Mouse (Mus musculus): ENCODE results near the gene Nrde2. TPM values are rescaled to one million over a fixed set of nuclear protein-coding genes. Genes with fewer than 3 reads are reported as not detected.

The Nrde2 gene
- polyA plus RNA-seq, 1 experiment: 5.4 TPM

DNA sequence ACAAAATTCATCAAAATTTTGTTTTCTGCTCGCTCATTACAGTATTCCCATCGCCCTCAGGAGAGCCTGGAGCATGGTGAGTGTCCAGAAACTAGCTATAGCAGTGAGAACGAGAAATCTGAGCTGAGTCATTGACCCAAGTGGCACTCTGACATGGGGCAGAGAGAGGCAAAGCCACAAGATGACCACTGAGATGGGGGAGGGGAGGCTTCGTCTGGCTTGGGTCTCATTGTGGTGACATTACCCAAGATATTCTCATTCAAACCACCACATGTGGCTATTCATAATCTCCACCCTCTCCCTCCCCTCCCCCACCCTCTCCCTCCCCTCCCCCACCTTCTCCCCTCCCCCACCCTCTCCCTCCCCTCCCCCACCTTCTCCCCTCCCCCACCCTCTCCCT lies 52.0 kb downstream of the Nrde2 start:
- Histone ChIP-seq H3K27me3 (ENCODE audit: control insufficient read depth, insufficient read depth, low read length) (no peaks in the 10 kb centered on the region), H3K4me1 (ENCODE audit: control insufficient read depth, insufficient read depth, insufficient read length, low read length) (peaks cover 9% of the 10 kb centered on the region; the same call in 1 of the 2 replicates), H3K27ac (ENCODE audit: insufficient read depth, low read depth, low read length) (no peak overlapping the region), H3K36me3 (ENCODE audit: control insufficient read depth, insufficient read depth, low read length) (no peaks in the 10 kb centered on the region), H3K4me3 (ENCODE audit: low read depth, low read length) (no peak overlapping the region)
- WGBS: 49% methylated on average over 4 of the region's 4 CpGs
- no peak for TF ChIP-seq CTCF (IDR thresholded peaks at IDR 0.05; ENCODE audit: extremely low read depth, insufficient read length, insufficient replicate concordance, low read depth, low read length)
- no peak for TF ChIP-seq POLR2A (IDR thresholded peaks at IDR 0.05; ENCODE audit: low read depth, low read length)

DNA sequence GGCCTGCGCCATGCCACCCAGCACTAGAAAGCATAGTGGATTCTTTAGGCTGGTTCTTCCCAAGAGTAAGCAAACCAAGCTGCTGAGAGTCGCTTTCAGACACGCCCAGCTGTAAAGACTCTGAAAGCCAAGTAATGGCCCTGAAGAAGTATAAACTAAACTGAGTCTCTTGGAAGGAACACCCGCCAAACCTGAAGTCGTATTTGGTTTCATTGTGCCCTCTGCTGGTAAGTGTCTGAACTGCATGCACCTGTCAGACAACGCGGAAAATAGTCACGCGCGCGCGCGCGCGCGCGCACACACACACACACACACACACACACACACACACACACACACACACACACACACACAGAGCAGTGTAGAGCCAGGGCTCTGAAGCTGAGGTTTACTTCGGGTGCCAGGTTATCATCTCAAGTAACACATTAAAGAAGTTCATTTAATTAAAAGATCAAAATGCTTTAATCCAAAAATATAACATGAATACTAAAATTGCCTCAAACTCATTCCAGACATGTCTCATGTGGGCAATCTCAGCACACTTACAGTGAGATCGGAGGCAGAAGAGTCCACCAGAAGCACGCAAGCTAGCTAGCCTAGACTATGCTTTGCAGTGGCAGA lies 53.1 kb downstream of the Nrde2 start:
- TF ChIP-seq POLR2A (IDR thresholded peaks at IDR 0.05; ENCODE audit: low read depth, low read length) (no peak), CTCF (IDR thresholded peaks at IDR 0.05; ENCODE audit: extremely low read depth, insufficient read length, insufficient replicate concordance, low read depth, low read length) (0 out of 2 replicates have a peak, but pooled peaks have one; percentile 48)
- no peaks in the 10 kb centered on the region for H3K36me3 ChIP-seq (ENCODE audit: control insufficient read depth, insufficient read depth, low read length)
- no peak overlapping the region for H3K4me3 ChIP-seq (ENCODE audit: low read depth, low read length)
- H3K27ac ChIP-seq (ENCODE audit: insufficient read depth, low read depth, low read length): no peak overlapping the region
- WGBS: 8% methylated on average over 20 of the region's 20 CpGs
- no peaks in the 10 kb centered on the region for H3K27me3 ChIP-seq (ENCODE audit: control insufficient read depth, insufficient read depth, low read length)
- peaks cover 8% of the 10 kb centered on the region; the same call in 1 of the 2 replicates for H3K4me1 ChIP-seq (ENCODE audit: control insufficient read depth, insufficient read depth, insufficient read length, low read length)

DNA sequence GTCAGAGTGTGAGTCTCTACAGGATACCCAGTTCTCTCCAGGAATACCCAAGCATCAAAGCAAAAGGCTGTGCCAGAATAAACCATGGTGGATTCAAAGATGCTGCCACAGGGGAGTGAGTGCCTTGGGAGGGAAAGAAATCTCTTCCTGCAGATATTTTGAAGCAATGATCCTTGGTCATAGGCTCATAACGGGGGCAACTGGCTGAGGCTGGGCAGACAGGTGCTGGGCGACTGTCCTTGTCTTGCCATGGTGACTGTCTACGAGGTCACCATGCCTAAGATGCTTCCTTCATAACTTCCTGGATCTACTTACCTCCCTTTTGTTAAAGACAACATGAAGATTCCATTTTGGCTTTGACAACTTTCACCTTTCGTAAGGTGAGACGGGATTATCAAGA lies 54.9 kb downstream of the Nrde2 start:
- Histone ChIP-seq H3K27ac (ENCODE audit: insufficient read depth, low read depth, low read length) (no peak overlapping the region), H3K4me3 (ENCODE audit: low read depth, low read length) (no peak overlapping the region), H3K36me3 (ENCODE audit: control insufficient read depth, insufficient read depth, low read length) (no peaks in the 10 kb centered on the region), H3K27me3 (ENCODE audit: control insufficient read depth, insufficient read depth, low read length) (no peaks in the 10 kb centered on the region), H3K4me1 (ENCODE audit: control insufficient read depth, insufficient read depth, insufficient read length, low read length) (peaks cover 4% of the 10 kb centered on the region; the same call in 1 of the 2 replicates)
- TF ChIP-seq POLR2A (IDR thresholded peaks at IDR 0.05; ENCODE audit: low read depth, low read length): no peak
- no peak for TF ChIP-seq CTCF (IDR thresholded peaks at IDR 0.05; ENCODE audit: extremely low read depth, insufficient read length, insufficient replicate concordance, low read depth, low read length)
- WGBS: 86% methylated on average over 5 of the region's 5 CpGs

DNA sequence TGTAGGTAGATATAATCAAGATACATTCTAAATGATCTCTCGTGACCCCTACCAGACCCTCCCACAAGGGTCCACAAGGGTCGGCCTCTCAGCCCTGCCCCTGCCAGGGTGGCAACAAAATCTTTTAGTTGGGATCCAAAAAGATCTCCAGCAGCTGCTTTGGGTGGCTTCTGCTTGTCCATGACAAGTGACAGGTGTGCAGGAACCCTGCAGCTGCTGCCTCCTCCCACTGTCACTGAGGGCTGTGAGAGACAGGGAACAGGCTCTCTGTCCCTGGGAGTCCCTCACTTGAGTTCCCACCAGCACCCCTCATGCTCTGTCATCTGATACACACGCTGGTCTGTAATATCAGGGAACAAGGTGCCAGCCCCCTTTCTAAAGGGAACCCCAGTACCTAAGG lies 57.8 kb downstream of the Nrde2 start:
- Histone ChIP-seq H3K27ac (ENCODE audit: insufficient read depth, low read depth, low read length) (no peak overlapping the region), H3K27me3 (ENCODE audit: control insufficient read depth, insufficient read depth, low read length) (no peaks in the 10 kb centered on the region), H3K36me3 (ENCODE audit: control insufficient read depth, insufficient read depth, low read length) (no peaks in the 10 kb centered on the region), H3K4me3 (ENCODE audit: low read depth, low read length) (no peak overlapping the region), H3K4me1 (ENCODE audit: control insufficient read depth, insufficient read depth, insufficient read length, low read length) (peaks cover 3% of the 10 kb centered on the region; the same call in 1 of the 2 replicates)
- 72% methylated on average over 3 of the region's 3 CpGs for WGBS
- TF ChIP-seq CTCF (IDR thresholded peaks at IDR 0.05; ENCODE audit: extremely low read depth, insufficient read length, insufficient replicate concordance, low read depth, low read length): no peak
- no peak for TF ChIP-seq POLR2A (IDR thresholded peaks at IDR 0.05; ENCODE audit: low read depth, low read length)

DNA sequence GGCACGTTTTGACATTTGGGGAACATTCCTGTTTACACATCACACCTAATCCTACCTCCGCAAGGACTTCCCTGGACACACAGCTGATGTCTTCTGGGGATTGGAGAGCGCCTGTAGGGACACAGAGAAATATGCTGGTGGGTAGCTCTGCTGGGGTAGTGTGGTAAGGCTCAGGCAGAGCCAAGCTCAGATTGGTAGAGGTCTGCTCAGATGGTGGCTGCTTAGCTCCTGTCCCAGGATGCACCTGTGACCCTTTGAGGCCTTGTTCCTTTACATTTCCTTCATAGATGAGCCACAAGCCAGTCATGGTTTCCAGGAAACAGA lies 58.8 kb downstream of the Nrde2 start:
- TF ChIP-seq POLR2A (IDR thresholded peaks at IDR 0.05; ENCODE audit: low read depth, low read length): no peak
- TF ChIP-seq CTCF (IDR thresholded peaks at IDR 0.05; ENCODE audit: extremely low read depth, insufficient read length, insufficient replicate concordance, low read depth, low read length): no peak
- Histone ChIP-seq H3K27me3 (ENCODE audit: control insufficient read depth, insufficient read depth, low read length) (no peaks in the 10 kb centered on the region), H3K4me3 (ENCODE audit: low read depth, low read length) (no peak overlapping the region), H3K4me1 (ENCODE audit: control insufficient read depth, insufficient read depth, insufficient read length, low read length) (no peaks in the 10 kb centered on the region), H3K27ac (ENCODE audit: insufficient read depth, low read depth, low read length) (no peak overlapping the region), H3K36me3 (ENCODE audit: control insufficient read depth, insufficient read depth, low read length) (no peaks in the 10 kb centered on the region)
- 66% methylated on average over 3 of the region's 3 CpGs for WGBS

DNA sequence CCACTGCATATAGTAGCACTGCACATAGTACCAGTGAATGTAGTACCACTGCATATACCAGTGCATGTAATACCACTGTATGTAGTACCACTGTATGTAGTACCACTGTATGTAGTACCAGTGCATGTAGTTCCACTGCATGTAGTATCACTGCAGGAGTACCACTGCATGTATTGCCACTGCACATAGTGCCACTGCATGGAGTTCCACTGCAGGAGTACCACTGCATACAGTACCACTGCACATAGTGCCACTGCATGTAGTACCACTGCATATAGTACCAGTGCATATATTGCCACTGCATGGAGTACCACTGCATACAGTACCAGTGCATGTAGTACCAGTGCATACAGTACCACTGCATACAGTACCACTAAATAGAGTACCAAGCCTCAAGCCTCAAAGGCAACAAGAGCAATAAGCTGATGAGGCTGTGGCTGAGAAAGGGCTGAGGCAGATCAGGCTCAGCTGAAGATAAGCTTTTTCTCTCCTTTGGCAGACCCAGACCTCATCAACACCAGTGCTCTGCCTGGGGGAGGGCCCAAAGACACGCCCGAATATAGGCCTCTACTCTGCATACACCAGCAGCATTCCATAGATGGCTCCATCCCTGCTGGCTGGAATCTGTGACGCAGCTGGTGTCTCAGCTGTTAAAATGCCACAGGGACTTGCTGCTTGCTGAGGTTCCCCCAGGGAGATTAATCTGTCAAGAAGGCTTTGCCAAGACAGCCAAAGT lies 59.3 kb downstream of the Nrde2 start:
- Histone ChIP-seq H3K4me3 (ENCODE audit: low read depth, low read length) (no peak overlapping the region), H3K4me1 (ENCODE audit: control insufficient read depth, insufficient read depth, insufficient read length, low read length) (no peaks in the 10 kb centered on the region), H3K36me3 (ENCODE audit: control insufficient read depth, insufficient read depth, low read length) (no peaks in the 10 kb centered on the region), H3K27me3 (ENCODE audit: control insufficient read depth, insufficient read depth, low read length) (no peaks in the 10 kb centered on the region), H3K27ac (ENCODE audit: insufficient read depth, low read depth, low read length) (no peak overlapping the region)
- 42% methylated on average over 3 of the region's 3 CpGs for WGBS
- TF ChIP-seq POLR2A (IDR thresholded peaks at IDR 0.05; ENCODE audit: low read depth, low read length) (no peak), CTCF (IDR thresholded peaks at IDR 0.05; ENCODE audit: extremely low read depth, insufficient read length, insufficient replicate concordance, low read depth, low read length) (no peak)

DNA sequence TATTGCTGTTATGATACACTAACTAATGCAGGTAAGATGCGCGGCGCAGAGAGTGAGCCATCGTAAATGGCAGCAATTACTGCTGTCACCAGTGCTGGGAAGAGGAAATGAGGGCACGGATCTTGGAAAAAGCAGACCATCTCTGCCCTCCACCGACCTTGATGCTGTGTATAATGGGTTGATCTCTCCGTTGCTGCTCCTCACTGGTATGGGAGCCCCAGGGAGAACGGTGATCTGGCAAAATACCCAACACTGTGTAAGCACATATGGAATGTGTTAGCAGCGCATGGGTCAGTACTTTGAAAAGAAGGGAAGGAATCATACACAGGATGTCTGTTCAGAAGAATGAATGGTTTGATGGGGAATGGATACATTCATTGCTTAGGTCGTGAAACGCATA lies 66.4 kb downstream of the Nrde2 start:
- 81% methylated on average over 11 of the region's 11 CpGs for WGBS
- TF ChIP-seq CTCF (IDR thresholded peaks at IDR 0.05; ENCODE audit: extremely low read depth, insufficient read length, insufficient replicate concordance, low read depth, low read length) (no peak), POLR2A (IDR thresholded peaks at IDR 0.05; ENCODE audit: low read depth, low read length) (no peak)
- Histone ChIP-seq H3K27ac (ENCODE audit: insufficient read depth, low read depth, low read length) (no peak overlapping the region), H3K4me3 (ENCODE audit: low read depth, low read length) (no peak overlapping the region), H3K27me3 (ENCODE audit: control insufficient read depth, insufficient read depth, low read length) (no peaks in the 10 kb centered on the region), H3K4me1 (ENCODE audit: control insufficient read depth, insufficient read depth, insufficient read length, low read length) (no peaks in the 10 kb centered on the region), H3K36me3 (ENCODE audit: control insufficient read depth, insufficient read depth, low read length) (no peaks in the 10 kb centered on the region)

All from small intestine, adult 2 months (tissue).